Mouse (Mus musculus) thymus, postnatal 4 days (tissue): ENCODE data around the gene Gm21310.
"Not testable (repeated sequence)": the region's sequence is repeated elsewhere in the genome, so short reads cannot be mapped to it uniquely, and the experiment has no call there.

Experiments
- DNase-seq: peaks from one replicate; pipeline ENCODE4 v3.0.0; 2021

Gene Gm21310

DNA sequence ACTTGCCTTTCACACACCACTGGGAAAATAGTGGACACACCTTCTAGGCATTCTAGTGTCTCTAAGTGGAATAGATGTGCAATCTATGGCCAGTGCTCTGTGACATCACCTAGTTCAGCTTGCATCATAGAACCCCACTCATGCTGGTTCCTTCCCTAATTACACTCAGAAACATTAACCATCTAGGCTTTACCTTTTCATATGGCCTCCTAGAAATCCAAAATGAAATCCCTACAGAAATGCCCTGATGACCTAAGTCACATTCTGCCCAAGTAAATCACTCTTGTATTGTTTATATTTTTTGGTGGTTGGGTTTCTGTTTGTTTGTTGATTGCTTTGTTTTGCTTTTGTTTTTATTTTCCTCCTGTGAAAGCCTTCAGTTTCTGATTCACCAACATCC, at the start of gene Gm21310:
TSS of gene Gm21310 (minus strand) at position 101 of the 400 bp plus-strand sequence.
- not testable (repeated sequence) for DNase-seq
